Mouse (Mus musculus) mesoderm, embryonic 11.5 days (tissue): ENCODE data around the gene Gnb2.

Source experiments
- DNase-seq: peaks from one replicate; pipeline ENCODE4 v3.0.0-alpha.2; 2012; ENCODE audit warnings: low read depth, low spot score

The Gnb2 gene

GRCm38 (mm10) chr5:137539291-137539801, 6.0 kb upstream of the Gnb2 start:
- DNase-seq: no peak

- no peak for DNase-seq
Measured at GRCm38 (mm10) chr5:137537461-137537860, 4.2 kb upstream of the Gnb2 start.

- no peak for DNase-seq
Measured at GRCm38 (mm10) chr5:137535318-137535717, 2.0 kb upstream of the Gnb2 start.

- no peak for DNase-seq
Measured at GRCm38 (mm10) chr5:137534762-137535161, 1.5 kb upstream of the Gnb2 start.

- no peak for DNase-seq
Measured at GRCm38 (mm10) chr5:137532808-137533116, 548 bp downstream of the Gnb2 start.

- DNase-seq: no peak
Measured at GRCm38 (mm10) chr5:137532131-137532807, 1.0 kb downstream of the Gnb2 start.

- no peak for DNase-seq
Measured at GRCm38 (mm10) chr5:137531414-137532130, 1.7 kb downstream of the Gnb2 start.

GRCm38 (mm10) chr5:137530588-137531413, 2.5 kb downstream of the Gnb2 start:
- DNase-seq: peak; percentile 89

- DNase-seq: no peak
Measured at GRCm38 (mm10) chr5:137530075-137530474, 3.2 kb downstream of the Gnb2 start.

- DNase-seq: no peak
Measured at GRCm38 (mm10) chr5:137529221-137529995, 3.9 kb downstream of the Gnb2 start.

- no peak for DNase-seq
Measured at GRCm38 (mm10) chr5:137528247-137528968, 4.9 kb downstream of the Gnb2 start.

GRCm38 (mm10) chr5:137527413-137527812, 5.9 kb downstream of the Gnb2 start:
- DNase-seq: no peak

GRCm38 (mm10) chr5:137526192-137526936, 6.9 kb downstream of the Gnb2 start:
- no peak for DNase-seq

GRCm38 (mm10) chr5:137525511-137525910, 7.8 kb downstream of the Gnb2 start:
- DNase-seq: no peak

GRCm38 (mm10) chr5:137524671-137525070, 8.6 kb downstream of the Gnb2 start:
- no peak for DNase-seq

GRCm38 (mm10) chr5:137524251-137524515, 9.1 kb downstream of the Gnb2 start:
- no peak for DNase-seq

- DNase-seq: no peak
Measured at GRCm38 (mm10) chr5:137523396-137524250, 9.7 kb downstream of the Gnb2 start.

- DNase-seq: no peak
Measured at GRCm38 (mm10) chr5:137522711-137523110, 10.6 kb downstream of the Gnb2 start.

- DNase-seq: no peak
Measured at GRCm38 (mm10) chr5:137521861-137522260, 11.4 kb downstream of the Gnb2 start.
